Comparison of ENCODE assay signal across 19 mouse cellular contexts in genomic region chr1:73079518-73079917, GRCm38 (mm10).
"Had no signal": no experiment of that assay in that cellular context is flagged by ENCODE, and none has a peak within 500 bp of the region (broad histone marks: within the 10 kb centered on the region; RNA-seq: fewer than 3 reads in every experiment).

No protein-coding gene starts in this region.

- H3K9ac ChIP-seq: lung, embryonic 14.5 days; midbrain, embryonic 12.5 days; neural tube, embryonic 13.5 days; neural tube, embryonic 15.5 days had no signal

- H3K4me3 ChIP-seq: midbrain, embryonic 10.5 days; midbrain, embryonic 12.5 days; myocyte; neural tube, embryonic 13.5 days; neural tube, embryonic 15.5 days had no signal

- ATAC-seq: midbrain, embryonic 16.5 days had no signal

- H3K36me3 ChIP-seq: midbrain, embryonic 10.5 days; midbrain, embryonic 12.5 days; neural tube, embryonic 13.5 days; neural tube, embryonic 15.5 days had no signal

- H3K27ac ChIP-seq: midbrain, embryonic 10.5 days; midbrain, embryonic 12.5 days; neural tube, embryonic 13.5 days; neural tube, embryonic 15.5 days had no signal

- H3K27me3 ChIP-seq: midbrain, embryonic 12.5 days; neural tube, embryonic 13.5 days; neural tube, embryonic 15.5 days had no signal

- DNase-seq: lung, adult 18-20 months; lung, embryonic 14.5 days; lung, postnatal 10 days; lung, postnatal 4 days; midbrain, embryonic 14.5 days; retina, postnatal 1 day; right cerebral cortex, adult 18-20 months; right cerebral cortex, postnatal 25 days; right cerebral cortex, postnatal 4 days; spleen, adult 18-20 months; thymus, adult 18-20 months; thymus, postnatal 14 days; thymus, postnatal 36 days had no signal

- H3K4me2 ChIP-seq: lung, embryonic 14.5 days; midbrain, embryonic 12.5 days; neural tube, embryonic 13.5 days; neural tube, embryonic 15.5 days had no signal

- H3K9me3 ChIP-seq: midbrain, embryonic 10.5 days; midbrain, embryonic 12.5 days; neural tube, embryonic 13.5 days; neural tube, embryonic 15.5 days had no signal

- H3K4me1 ChIP-seq: midbrain, embryonic 10.5 days; midbrain, embryonic 12.5 days; neural tube, embryonic 13.5 days; neural tube, embryonic 15.5 days had no signal
